Mouse (Mus musculus): ENCODE data around the gene Gys1. TPM values are rescaled to one million over a fixed set of nuclear protein-coding genes. Genes with fewer than 3 reads are reported as not detected.
A peak's percentile ranks its signal among the peaks of the same experiment; 100 is the strongest.

Gene Gys1
- polyA plus RNA-seq, 1 experiment: 24.4 TPM

- Histone ChIP-seq H3K4me1 (ENCODE audit: control insufficient read depth, insufficient read depth, low read length) (peaks cover 8% of the 10 kb centered on the region), H3K36me3 (ENCODE audit: control insufficient read depth, insufficient read depth, low read length, poor library complexity, severe bottlenecking) (peaks cover under 1% of the 10 kb centered on the region; the same call in 1 of the 2 replicates), H3K4me3 (ENCODE audit: low read depth, low read length) (peak overlapping the region; percentile 27), H3K27me3 (ENCODE audit: control insufficient read depth, insufficient read depth, low read length, poor library complexity, severe bottlenecking) (no peaks in the 10 kb centered on the region), H3K9ac (ENCODE audit: low read depth, poor library complexity, severe bottlenecking) (0 out of 2 replicates have a peak overlapping the region, but pooled peaks have one; percentile 8), H3K27ac (ENCODE audit: insufficient read depth, low read length) (no peak overlapping the region), H3K9me3 (replicated peaks; ENCODE audit: control insufficient read depth, insufficient read depth, low read length, poor library complexity, severe bottlenecking) (no peaks in the 10 kb centered on the region)
- no peak for TF ChIP-seq POLR2A (IDR thresholded peaks at IDR 0.05; ENCODE audit: insufficient read depth, low read length)
- TF ChIP-seq EP300 (IDR thresholded peaks at IDR 0.05; ENCODE audit: insufficient read depth, low read depth, low read length): no peak
- no peak for TF ChIP-seq CTCF (IDR thresholded peaks at IDR 0.05; ENCODE audit: low read depth, low read length)
Observed at GRCm38 (mm10) chr7:45437046-45437445, 2.4 kb downstream of the Gys1 start.

DNA sequence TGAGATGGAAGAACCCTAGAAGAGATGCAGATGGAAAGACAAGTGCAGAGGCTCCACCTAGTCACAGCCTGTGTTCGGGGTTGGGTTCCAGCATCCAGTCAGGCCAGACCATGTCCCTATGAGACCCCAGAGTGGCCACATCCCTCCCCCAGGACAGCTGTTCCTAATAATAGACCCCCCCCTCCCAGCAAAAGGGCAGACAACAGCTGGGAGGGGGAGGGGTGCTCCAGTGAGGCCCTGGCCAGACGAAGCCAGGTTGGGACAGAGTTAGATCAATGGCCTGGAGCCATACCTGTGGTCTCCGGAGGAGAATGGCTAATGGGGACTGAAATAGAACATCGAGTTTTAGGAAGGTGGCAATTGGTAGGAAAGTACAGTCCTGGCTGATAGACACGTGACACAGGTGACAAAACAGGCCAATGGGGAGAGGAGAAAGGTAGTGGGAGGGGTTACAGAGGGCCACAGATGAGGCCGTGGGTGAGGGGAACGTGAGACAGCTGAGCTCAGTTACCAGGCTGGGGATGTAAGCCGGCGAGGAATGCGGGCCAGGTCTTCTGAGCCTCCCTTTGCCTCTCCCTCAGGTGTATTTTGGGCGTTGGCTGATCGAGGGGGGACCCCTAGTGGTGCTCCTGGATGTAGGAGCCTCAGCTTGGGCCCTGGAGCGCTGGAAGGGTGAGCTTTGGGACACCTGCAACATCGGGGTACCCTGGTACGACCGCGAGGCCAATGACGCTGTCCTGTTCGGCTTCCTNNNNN, 3.1 kb downstream of the Gys1 start, which contains the start of gene Ruvbl2:
Ruvbl2 (minus strand) TSS at position 576 of the 756 bp plus-strand sequence.
- Histone ChIP-seq H3K36me3 (ENCODE audit: control insufficient read depth, insufficient read depth, low read length, poor library complexity, severe bottlenecking) (no peaks in the 10 kb centered on the region), H3K27me3 (ENCODE audit: control insufficient read depth, insufficient read depth, low read length, poor library complexity, severe bottlenecking) (no peaks in the 10 kb centered on the region), H3K4me3 (ENCODE audit: low read depth, low read length) (peak within 1 kb of the TSS; percentile 41), H3K9me3 (replicated peaks; ENCODE audit: control insufficient read depth, insufficient read depth, low read length, poor library complexity, severe bottlenecking) (no peaks in the 10 kb centered on the region), H3K27ac (ENCODE audit: insufficient read depth, low read length) (0 out of 2 replicates have a peak within 1 kb of the TSS, but pooled peaks have one; percentile 2), H3K4me1 (ENCODE audit: control insufficient read depth, insufficient read depth, low read length) (peaks cover 8% of the 10 kb centered on the region), H3K9ac (ENCODE audit: low read depth, poor library complexity, severe bottlenecking) (peak within 1 kb of the TSS; percentile 29; the same call in 1 of the 2 replicates)
- no peak for TF ChIP-seq EP300 (IDR thresholded peaks at IDR 0.05; ENCODE audit: insufficient read depth, low read depth, low read length)
- TF ChIP-seq CTCF (IDR thresholded peaks at IDR 0.05; ENCODE audit: low read depth, low read length): peak; percentile 63

DNA sequence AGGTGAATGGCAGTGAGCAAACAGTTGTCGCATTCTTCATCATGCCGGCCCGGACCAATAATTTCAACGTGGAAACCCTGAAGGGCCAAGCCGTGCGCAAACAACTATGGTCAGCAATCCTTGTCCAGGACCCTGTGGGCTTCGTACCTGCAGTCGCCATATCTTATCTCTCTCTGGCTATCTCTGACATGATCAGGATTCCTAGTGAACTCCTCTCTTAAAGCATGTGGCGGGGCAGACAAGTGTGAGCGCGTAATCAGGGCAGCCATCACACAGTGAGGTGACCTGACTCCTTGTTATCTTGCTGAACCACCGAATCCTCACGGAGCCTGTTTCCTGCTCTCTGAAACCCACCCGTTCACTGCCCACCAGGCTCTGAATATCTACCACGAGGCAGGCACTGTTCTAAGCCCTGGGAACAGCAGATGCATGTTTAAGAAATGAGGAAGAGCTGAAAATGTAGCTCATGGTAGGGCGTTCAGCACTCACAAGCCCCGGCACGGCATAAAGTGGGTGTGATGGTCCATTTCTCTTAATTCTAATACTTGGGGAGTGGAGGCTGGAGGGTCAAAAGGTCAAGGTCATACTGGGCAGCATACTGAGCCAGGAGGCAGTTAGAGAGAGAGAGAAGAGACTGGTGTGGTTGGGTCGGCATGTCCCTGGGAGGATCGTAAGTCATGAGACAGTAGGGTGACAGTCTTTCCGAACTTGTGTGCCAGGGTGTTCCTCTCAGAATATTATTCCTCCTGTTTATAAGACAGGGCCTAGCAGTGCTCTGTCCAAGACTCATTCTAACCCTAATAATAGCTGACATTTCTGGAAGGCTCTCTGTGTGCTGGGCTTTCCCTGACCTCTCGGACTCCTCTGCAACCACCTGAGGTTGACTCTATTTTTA, 9.1 kb downstream of the Gys1 start:
- Histone ChIP-seq H3K4me3 (ENCODE audit: low read depth, low read length) (no peak overlapping the region), H3K9me3 (replicated peaks; ENCODE audit: control insufficient read depth, insufficient read depth, low read length, poor library complexity, severe bottlenecking) (no peaks in the 10 kb centered on the region), H3K4me1 (ENCODE audit: control insufficient read depth, insufficient read depth, low read length) (no peaks in the 10 kb centered on the region), H3K27me3 (ENCODE audit: control insufficient read depth, insufficient read depth, low read length, poor library complexity, severe bottlenecking) (no peaks in the 10 kb centered on the region), H3K9ac (ENCODE audit: low read depth, poor library complexity, severe bottlenecking) (no peak overlapping the region), H3K27ac (ENCODE audit: insufficient read depth, low read length) (no peak overlapping the region), H3K36me3 (ENCODE audit: control insufficient read depth, insufficient read depth, low read length, poor library complexity, severe bottlenecking) (0 out of 2 replicates have a peak, but pooled peaks cover 2% of the 10 kb centered on the region)
- TF ChIP-seq CTCF (IDR thresholded peaks at IDR 0.05; ENCODE audit: low read depth, low read length): no peak
- no peak for TF ChIP-seq POLR2A (IDR thresholded peaks at IDR 0.05; ENCODE audit: insufficient read depth, low read length)
- TF ChIP-seq EP300 (IDR thresholded peaks at IDR 0.05; ENCODE audit: insufficient read depth, low read depth, low read length): no peak

DNA sequence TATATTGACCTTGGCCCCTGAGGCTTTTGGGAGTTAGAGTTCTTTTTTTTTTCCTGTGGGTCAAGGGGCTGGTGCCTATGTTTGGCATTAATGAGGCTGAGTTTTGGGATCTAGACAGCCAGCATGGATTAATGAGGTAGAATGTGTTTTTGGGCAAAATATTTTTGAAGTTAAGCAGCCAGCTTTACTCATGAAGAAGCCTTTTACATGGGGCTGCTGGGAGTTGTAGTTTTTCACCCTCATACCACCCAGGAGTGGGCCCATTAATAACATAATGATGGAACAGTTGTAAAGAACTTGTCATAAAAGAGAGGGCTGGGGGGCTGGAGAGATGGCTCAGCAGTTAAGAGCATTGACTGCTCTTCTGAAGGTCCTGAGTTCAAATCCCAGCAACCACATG, 11.9 kb downstream of the Gys1 start:
- Histone ChIP-seq H3K27ac (ENCODE audit: insufficient read depth, low read length) (no peak overlapping the region), H3K27me3 (ENCODE audit: control insufficient read depth, insufficient read depth, low read length, poor library complexity, severe bottlenecking) (no peaks in the 10 kb centered on the region), H3K36me3 (ENCODE audit: control insufficient read depth, insufficient read depth, low read length, poor library complexity, severe bottlenecking) (0 out of 2 replicates have a peak, but pooled peaks cover 2% of the 10 kb centered on the region), H3K4me1 (ENCODE audit: control insufficient read depth, insufficient read depth, low read length) (peaks cover 3% of the 10 kb centered on the region), H3K4me3 (ENCODE audit: low read depth, low read length) (no peak overlapping the region), H3K9me3 (replicated peaks; ENCODE audit: control insufficient read depth, insufficient read depth, low read length, poor library complexity, severe bottlenecking) (no peaks in the 10 kb centered on the region), H3K9ac (ENCODE audit: low read depth, poor library complexity, severe bottlenecking) (no peak overlapping the region)
- no peak for TF ChIP-seq EP300 (IDR thresholded peaks at IDR 0.05; ENCODE audit: insufficient read depth, low read depth, low read length)

DNA sequence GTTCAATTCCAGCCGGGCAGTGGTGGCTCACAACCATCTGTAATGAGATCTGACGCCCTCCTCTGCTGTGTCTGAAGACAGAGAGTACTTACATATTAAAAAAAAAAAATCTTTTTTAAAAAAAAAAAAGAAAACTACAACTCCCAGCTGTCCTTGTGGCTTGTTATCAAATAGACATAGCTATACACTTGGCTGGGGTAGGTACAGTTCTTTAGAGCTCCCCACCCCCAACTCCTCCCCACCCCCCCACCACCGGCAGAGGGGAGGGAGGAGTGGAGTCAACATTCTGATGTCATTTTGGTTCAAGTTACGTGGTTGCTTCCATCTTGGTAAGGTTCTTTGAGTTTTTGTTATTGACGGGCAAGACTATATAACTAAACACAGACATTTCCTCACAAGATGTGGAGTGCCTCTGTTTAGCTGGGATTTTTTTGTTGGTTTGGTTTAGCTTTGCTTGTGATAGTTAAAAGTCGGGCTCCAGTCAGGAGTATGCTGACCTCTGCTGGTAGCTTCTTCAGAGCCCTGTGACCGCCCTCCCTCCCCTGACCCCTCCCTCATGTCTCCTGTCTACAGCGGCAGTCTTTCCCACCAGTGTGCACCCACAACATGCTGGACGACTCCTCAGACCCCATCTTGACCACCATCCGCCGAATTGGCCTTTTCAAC, 12.8 kb downstream of the Gys1 start:
- peak overlapping the region; percentile 24 for H3K9ac ChIP-seq (ENCODE audit: low read depth, poor library complexity, severe bottlenecking)
- H3K4me1 ChIP-seq (ENCODE audit: control insufficient read depth, insufficient read depth, low read length): peaks cover 3% of the 10 kb centered on the region
- peak overlapping the region; percentile 62 for H3K4me3 ChIP-seq (ENCODE audit: low read depth, low read length)
- H3K36me3 ChIP-seq (ENCODE audit: control insufficient read depth, insufficient read depth, low read length, poor library complexity, severe bottlenecking): 0 out of 2 replicates have a peak, but pooled peaks cover 7% of the 10 kb centered on the region
- TF ChIP-seq CTCF (IDR thresholded peaks at IDR 0.05; ENCODE audit: low read depth, low read length) (peak; percentile 75), POLR2A (IDR thresholded peaks at IDR 0.05; ENCODE audit: insufficient read depth, low read length) (no peak), EP300 (IDR thresholded peaks at IDR 0.05; ENCODE audit: insufficient read depth, low read depth, low read length) (no peak)
- no peaks in the 10 kb centered on the region for H3K9me3 ChIP-seq (replicated peaks; ENCODE audit: control insufficient read depth, insufficient read depth, low read length, poor library complexity, severe bottlenecking)
- no peaks in the 10 kb centered on the region for H3K27me3 ChIP-seq (ENCODE audit: control insufficient read depth, insufficient read depth, low read length, poor library complexity, severe bottlenecking)
- peak overlapping the region; percentile 85 for H3K27ac ChIP-seq (ENCODE audit: insufficient read depth, low read length)
